Mouse (Mus musculus) bone marrow, adult 2 months (tissue): Measurements from ENCODE around the gene Inpp4b. TPM values are rescaled to one million over a fixed set of nuclear protein-coding genes. Genes with fewer than 3 reads are reported as not detected.

Experiments
- H3K27ac ChIP-seq: fragments of 200-500 bp; 2 replicates; pipeline ENCODE4 v1.5.1; 2012; ENCODE audit warnings: low read depth, mild to moderate bottlenecking, control low read depth, inconsistent platforms, low read length; ENCODE audit not compliant: control insufficient read depth, poor library complexity, insufficient read depth
- H3K4me1 ChIP-seq: fragments of 200-500 bp; 2 replicates; pipeline ENCODE4 v1.6.1; 2011; ENCODE audit warnings: low read length; ENCODE audit not compliant: control insufficient read depth, insufficient read depth
- H3K4me3 ChIP-seq: fragments of 200-500 bp; replicated peaks from 2 replicates; pipeline ENCODE3; 2011; ENCODE audit warnings: mild to moderate bottlenecking, low read depth, low read length, control low read depth; ENCODE audit not compliant: control insufficient read depth
- CTCF ChIP-seq: fragments of 200-500 bp; IDR thresholded peaks from 2 replicates; pipeline ENCODE4 v1.5.1; 2011; ENCODE audit warnings: low read length, control low read depth; ENCODE audit not compliant: control insufficient read depth, insufficient read depth
- POLR2A ChIP-seq: fragments of 200-500 bp; IDR thresholded peaks from 2 replicates; pipeline ENCODE4 v1.6.1; 2011; ENCODE audit warnings: low read depth, mild to moderate bottlenecking, control low read depth, low read length, borderline replicate concordance; ENCODE audit not compliant: control insufficient read depth
- WGBS: fragments of 180-500 bp; shearing (Covaris S2); methylation state at CpG from one replicate; pipeline ENCODE4 v1.1.7; 2018; 5-methylcytosine and 5-hydroxymethylcytosine counted together
- polyA plus RNA-seq: library from polyadenylated mRNA; stranded (reverse); fragments of >200 nt; gene quantifications from 2 replicates; pipeline ENCODE4 v1.2.4, GENCODE M21; 2011; ENCODE audit warnings: low replicate concordance; ENCODE audit not compliant: missing spikeins, insufficient read depth, insufficient read length

The Inpp4b gene
- polyA plus RNA-seq, 1 experiment: 4.8 TPM

DNA sequence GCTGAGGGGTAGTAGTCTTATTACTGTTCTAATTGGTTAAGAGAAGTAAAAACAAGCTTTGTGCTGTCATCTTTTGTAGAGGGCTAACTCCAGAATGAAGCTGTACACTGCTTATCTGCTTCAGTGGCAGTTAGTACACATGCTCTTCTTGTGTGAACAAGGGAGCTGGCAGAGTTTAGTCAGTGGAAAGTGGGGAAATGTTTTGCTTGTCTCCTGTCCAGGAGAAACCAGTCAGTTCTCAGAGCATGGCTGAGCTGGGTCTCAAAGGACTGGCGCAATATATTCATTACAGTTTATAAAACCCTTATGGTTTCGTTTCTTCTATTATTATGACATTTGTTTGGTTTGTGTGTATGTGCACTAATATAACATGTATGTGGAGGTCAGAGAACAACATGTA, 610.7 kb downstream of the Inpp4b start:
- Histone ChIP-seq H3K4me3 (no peak overlapping the region), H3K4me1 (no peaks in the 10 kb centered on the region), H3K27ac (no peak overlapping the region)
- TF ChIP-seq CTCF (no peak), POLR2A (no peak)
- WGBS: 83% methylated on average over 2 of the region's 2 CpGs

DNA sequence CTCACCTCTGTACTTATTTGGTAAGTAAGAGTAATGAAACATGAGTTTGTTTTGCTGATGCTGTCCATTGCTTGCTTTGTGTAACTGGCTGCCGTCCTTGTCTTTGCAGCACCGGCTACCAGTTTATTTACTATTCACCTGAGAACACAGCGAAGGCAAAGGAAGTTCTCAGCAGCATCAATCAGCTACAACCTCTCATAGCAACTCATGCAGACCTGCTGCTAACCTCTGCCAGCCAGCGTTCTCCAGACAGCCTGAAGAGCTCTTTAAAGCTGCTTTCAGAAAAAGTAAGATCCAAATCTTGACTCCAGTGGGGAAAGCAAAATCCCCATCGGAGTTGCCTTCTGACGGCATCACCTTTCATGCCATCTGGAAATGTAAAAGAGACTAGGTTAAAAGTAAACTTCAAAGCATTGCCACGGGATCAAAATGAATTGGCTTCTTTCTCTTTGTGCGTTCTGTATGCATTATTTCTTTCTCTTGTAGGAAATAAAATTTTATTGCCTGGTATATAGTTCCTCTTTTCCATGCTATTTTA, 642.8 kb downstream of the Inpp4b start:
- no peak overlapping the region for H3K27ac ChIP-seq
- TF ChIP-seq POLR2A (no peak), CTCF (no peak)
- no peak overlapping the region for H3K4me3 ChIP-seq
- H3K4me1 ChIP-seq: no peaks in the 10 kb centered on the region
- WGBS: 84% methylated on average over 8 of the region's 8 CpGs

DNA sequence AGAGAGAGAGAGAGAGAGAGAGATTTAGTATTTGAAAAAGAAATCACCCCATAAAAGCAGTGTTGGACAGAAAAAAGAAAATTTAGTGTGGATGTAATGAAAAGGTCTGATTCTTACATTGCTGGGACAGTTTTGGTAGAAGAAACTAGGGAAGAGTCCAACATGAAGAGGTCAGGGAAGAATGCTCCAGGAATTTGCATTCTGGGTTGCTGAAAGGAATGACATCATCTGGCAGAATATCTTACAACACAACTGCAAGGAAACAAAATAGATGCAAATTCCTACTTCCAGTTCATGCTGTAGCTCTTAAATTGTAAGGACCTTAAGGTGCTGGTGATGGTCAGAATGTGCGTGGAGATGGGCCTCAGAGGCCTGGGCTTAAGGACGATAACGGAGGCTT, 650.6 kb downstream of the Inpp4b start:
- WGBS: 88% methylated on average over 3 of the region's 3 CpGs
- no peak overlapping the region for H3K27ac ChIP-seq
- H3K4me1 ChIP-seq: no peaks in the 10 kb centered on the region
- TF ChIP-seq CTCF (no peak), POLR2A (no peak)
- H3K4me3 ChIP-seq: no peak overlapping the region

DNA sequence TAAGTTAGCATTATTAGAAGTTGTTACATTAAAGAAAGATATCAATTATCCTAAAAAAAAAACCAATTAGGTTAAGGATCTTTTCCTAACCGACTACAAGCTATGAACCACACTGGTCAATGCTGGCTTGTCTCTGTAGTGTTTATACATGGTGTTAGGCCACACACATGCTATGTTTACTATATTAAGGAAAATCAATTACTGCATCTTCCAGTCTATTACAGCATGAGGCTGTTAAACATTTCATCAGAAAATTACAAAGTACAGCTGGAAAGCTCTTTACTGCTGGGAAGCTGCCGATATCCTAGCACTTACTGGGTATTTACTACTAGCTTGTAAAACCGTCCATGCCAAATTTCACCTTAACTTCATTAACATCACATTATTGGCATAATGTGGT, 653.9 kb downstream of the Inpp4b start:
- TF ChIP-seq POLR2A (no peak), CTCF (no peak)
- H3K4me3 ChIP-seq: no peak overlapping the region
- WGBS: 84% methylated on average over 3 of the region's 3 CpGs
- no peak overlapping the region for H3K27ac ChIP-seq
- H3K4me1 ChIP-seq: no peaks in the 10 kb centered on the region

DNA sequence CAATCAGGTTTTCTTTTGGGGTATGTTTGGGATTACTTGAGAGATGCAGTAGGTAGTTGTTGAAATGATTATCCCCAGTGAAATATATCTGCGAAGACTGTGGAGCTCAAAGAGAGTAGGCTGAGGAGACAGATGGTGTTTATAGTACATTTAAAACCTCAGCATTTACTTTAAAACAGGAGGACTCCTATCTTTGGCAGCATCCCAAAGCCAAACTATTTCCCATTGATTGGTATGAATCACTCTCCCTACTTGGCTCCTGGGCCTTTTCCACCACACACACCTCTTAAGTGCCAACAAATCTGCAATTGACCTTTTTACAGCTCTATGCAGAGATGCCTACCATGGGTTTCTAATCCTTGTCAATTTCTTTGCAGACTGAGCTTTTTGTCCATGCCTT, 654.5 kb downstream of the Inpp4b start:
- 85% methylated on average over 1 of the region's 1 CpGs for WGBS
- Histone ChIP-seq H3K4me3 (no peak overlapping the region), H3K4me1 (no peaks in the 10 kb centered on the region), H3K27ac (no peak overlapping the region)
- TF ChIP-seq POLR2A: no peak
- TF ChIP-seq CTCF: no peak

DNA sequence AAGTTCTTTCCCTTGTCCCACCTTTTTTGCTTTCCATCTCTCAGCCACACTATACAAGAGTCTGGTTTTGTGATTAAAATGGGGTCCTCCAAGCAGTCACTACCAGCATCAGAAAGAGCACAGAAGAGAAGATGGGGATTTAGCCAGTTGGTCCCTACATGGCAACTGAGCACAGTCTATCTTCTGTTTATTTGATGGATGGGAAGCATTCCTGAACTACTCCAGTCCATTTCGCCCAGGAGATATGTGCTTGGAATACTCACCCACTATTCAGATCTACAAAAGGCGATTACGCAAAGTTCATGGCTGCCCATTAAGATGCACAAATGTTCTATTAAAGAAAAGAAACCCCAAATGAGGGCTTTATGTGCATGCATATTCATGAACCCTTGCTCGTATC, 661.8 kb downstream of the Inpp4b start:
- WGBS: 86% methylated on average over 4 of the region's 4 CpGs
- H3K27ac ChIP-seq: no peak overlapping the region

DNA sequence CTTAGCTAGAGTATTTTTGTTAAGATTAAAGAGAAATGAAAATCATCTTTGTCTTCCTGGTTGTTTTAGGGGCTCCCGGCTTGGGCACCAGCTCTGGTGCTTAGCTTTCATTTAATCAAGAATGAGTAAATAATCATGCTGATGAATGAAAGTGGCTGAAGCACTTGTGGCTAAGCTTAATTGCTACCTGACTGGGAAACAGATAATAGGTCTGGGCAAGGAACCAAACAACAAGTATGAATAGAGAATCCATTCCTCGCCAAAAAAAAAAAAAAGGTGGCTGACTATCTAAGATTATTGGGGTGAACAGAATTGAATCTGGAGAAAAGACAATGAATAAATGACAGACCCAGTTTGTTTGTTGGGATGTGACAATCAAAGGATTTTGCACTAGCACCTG, 663.1 kb downstream of the Inpp4b start:
- Histone ChIP-seq H3K27ac (no peak overlapping the region), H3K4me1 (no peaks in the 10 kb centered on the region), H3K4me3 (no peak overlapping the region)
- WGBS: 76% methylated on average over 2 of the region's 2 CpGs
- TF ChIP-seq CTCF (no peak), POLR2A (no peak)

More for the DNA sequence above, 661.8 kb downstream of the Inpp4b start:
- Histone ChIP-seq H3K4me3 (no peak overlapping the region), H3K4me1 (no peaks in the 10 kb centered on the region)
- no peak for TF ChIP-seq POLR2A
- no peak for TF ChIP-seq CTCF

DNA sequence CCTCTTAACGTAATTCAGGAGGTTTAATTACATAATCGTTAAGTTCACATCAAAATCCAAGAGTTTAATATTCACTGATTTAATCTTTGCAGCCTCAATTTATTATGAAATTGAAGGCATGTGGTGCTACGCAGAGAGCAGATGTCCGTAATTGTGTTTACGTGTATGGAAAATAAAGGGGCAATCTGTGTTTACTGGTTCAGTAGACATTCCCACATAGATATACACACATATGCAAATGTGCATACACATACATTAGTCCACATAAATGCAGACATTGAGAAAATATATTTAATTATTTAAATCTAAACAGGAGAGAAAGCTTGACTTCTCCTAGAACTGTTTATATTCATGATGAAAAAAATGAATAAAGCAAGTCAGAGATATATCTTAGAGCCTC, 675.4 kb downstream of the Inpp4b start:
- no peak overlapping the region for H3K4me3 ChIP-seq
- WGBS: 84% methylated on average over 5 of the region's 5 CpGs
- no peak overlapping the region for H3K27ac ChIP-seq
- H3K4me1 ChIP-seq: no peaks in the 10 kb centered on the region
- TF ChIP-seq POLR2A (no peak), CTCF (no peak)

DNA sequence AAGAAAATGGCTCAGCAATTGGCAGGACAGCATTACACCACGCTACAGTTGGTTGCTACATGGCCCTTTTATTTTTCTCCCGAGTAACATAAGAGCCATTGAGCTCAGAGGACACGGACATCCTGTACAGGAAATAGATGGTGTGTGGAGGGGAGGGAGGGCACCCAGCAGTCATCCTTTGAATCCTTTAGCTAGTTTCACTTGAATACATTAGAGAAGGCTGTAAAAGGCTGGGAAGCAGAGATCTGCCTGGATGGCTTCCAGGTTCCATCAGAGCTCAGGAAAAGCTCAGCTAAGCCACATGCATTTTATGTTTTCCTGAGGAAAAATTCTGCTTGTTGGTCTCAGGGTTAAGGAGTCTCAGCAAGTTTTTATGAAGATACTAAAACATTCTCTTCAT, 685.0 kb downstream of the Inpp4b start:
- WGBS: 12% methylated on average over 3 of the region's 3 CpGs
- TF ChIP-seq CTCF: no peak
- no peak for TF ChIP-seq POLR2A
- no peaks in the 10 kb centered on the region for H3K4me1 ChIP-seq
- no peak overlapping the region for H3K27ac ChIP-seq
- H3K4me3 ChIP-seq: no peak overlapping the region
